Mouse (Mus musculus) G1E (cell line): ENCODE measurements around the gene Rps28. TPM values are rescaled to one million over a fixed set of nuclear protein-coding genes. Genes with fewer than 3 reads are reported as not detected.

Source experiments
- ATAC-seq: 2 replicates; pipeline ENCODE4 v1.8.0; 2016; ENCODE audit warnings: mild to moderate bottlenecking; ENCODE audit not compliant: insufficient number of reproducible peaks, poor library complexity, low FRiP score, severe bottlenecking; ENCODE audit errors: extremely low read depth
- DNase-seq: peaks from one replicate; pipeline ENCODE4 v3.0.0; 2012; ENCODE audit warnings: low spot score
- H3K27me3 ChIP-seq: 2 replicates; pipeline ENCODE4 v1.6.1; 2012; ENCODE audit warnings: mild to moderate bottlenecking, low read length, inconsistent platforms; ENCODE audit not compliant: insufficient read depth
- H3K36me3 ChIP-seq: replicated peaks from 2 replicates; pipeline ENCODE3; 2012; ENCODE audit warnings: mild to moderate bottlenecking, inconsistent platforms
- H3K4me1 ChIP-seq: 2 replicates; pipeline ENCODE4 v1.6.1; 2012; ENCODE audit warnings: low read depth, low read length, inconsistent platforms, mixed read lengths; ENCODE audit not compliant: insufficient read depth
- H3K4me3 ChIP-seq: 2 replicates; pipeline ENCODE4 v1.5.1; 2012; ENCODE audit warnings: low read depth, mild to moderate bottlenecking, inconsistent platforms, low read length, moderate library complexity, mixed read lengths
- H3K9me3 ChIP-seq: replicated peaks from 2 replicates; pipeline ENCODE4 v1.6.1; 2012; ENCODE audit warnings: inconsistent platforms
- CTCF ChIP-seq: IDR thresholded peaks from 2 replicates; pipeline ENCODE4 v1.5.1; 2012; ENCODE audit warnings: low read depth, low read length, inconsistent platforms, mixed read lengths
- GATA1 ChIP-seq: IDR thresholded peaks from 2 replicates; pipeline ENCODE4 v1.6.1; 2012; ENCODE audit warnings: borderline replicate concordance, low read length, inconsistent platforms, mixed read lengths
- GATA2 ChIP-seq: IDR thresholded peaks from 2 replicates; pipeline ENCODE4 v1.6.1; 2012; ENCODE audit warnings: low read depth, low read length, inconsistent platforms, borderline replicate concordance
- POLR2AphosphoS5 ChIP-seq: IDR thresholded peaks from 2 replicates; pipeline ENCODE4 v1.6.1; 2012; ENCODE audit warnings: low read depth, low read length, inconsistent platforms; ENCODE audit not compliant: insufficient replicate concordance
- TAL1 ChIP-seq: conservative IDR thresholded peaks from 2 replicates; pipeline ENCODE4 v1.6.1; 2012; ENCODE audit warnings: low read depth, low read length, inconsistent platforms, mixed read lengths
- polyA plus RNA-seq: library from polyadenylated mRNA; stranded (reverse); fragments of >175 nt; gene quantifications from 2 replicates; pipeline ENCODE4 v1.2.3, GENCODE M21; 2012
- total RNA-seq, 2 experiments: library from RNA; stranded (forward) in 1 of 2; stranded (reverse) in 1 of 2; fragments of 200-1000 nt in 1 of 2; fragments of >200 nt in 1 of 2; fragmentation: Nextera tagmentation in 1 of 2; gene quantifications; 2 replicates each; pipeline ENCODE4 v1.2.3; 2014 to 2017

Gene Rps28
- total and polyA plus RNA-seq, 3 experiments = 417 to 6,951 (median 3,098) TPM

DNA sequence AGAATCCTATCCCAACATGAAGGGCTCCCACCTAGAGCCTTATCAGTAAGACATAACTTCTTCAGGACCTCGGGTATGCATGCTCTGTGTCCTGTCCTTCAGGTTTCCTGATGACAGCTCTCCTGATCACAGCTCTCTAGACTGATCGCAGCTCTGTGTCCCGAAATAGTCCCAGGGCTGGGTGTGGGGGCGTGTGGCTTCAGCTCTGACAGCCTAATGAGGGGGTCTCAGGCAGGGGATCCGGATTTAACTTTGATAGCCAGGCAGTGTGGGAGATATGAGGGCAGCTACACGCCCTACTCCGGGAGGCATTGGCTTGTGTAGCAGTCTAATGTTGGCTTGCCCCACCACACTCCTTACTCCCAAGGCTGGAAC, 13.2 kb downstream of the Rps28 start:
- no peak for TF ChIP-seq CTCF
- TF ChIP-seq POLR2AphosphoS5 = no peak
- TF ChIP-seq GATA1 = no peak
- TF ChIP-seq TAL1 = no peak
- no peak for TF ChIP-seq GATA2
- Histone ChIP-seq H3K9me3 (no peaks in the 10 kb centered on the region), H3K4me3 (no peak overlapping the region), H3K36me3 (no peaks in the 10 kb centered on the region), H3K4me1 (peaks cover 9% of the 10 kb centered on the region), H3K27me3 (peaks cover 55% of the 10 kb centered on the region)
- DNase-seq (no peak), ATAC-seq (no peak)

DNA sequence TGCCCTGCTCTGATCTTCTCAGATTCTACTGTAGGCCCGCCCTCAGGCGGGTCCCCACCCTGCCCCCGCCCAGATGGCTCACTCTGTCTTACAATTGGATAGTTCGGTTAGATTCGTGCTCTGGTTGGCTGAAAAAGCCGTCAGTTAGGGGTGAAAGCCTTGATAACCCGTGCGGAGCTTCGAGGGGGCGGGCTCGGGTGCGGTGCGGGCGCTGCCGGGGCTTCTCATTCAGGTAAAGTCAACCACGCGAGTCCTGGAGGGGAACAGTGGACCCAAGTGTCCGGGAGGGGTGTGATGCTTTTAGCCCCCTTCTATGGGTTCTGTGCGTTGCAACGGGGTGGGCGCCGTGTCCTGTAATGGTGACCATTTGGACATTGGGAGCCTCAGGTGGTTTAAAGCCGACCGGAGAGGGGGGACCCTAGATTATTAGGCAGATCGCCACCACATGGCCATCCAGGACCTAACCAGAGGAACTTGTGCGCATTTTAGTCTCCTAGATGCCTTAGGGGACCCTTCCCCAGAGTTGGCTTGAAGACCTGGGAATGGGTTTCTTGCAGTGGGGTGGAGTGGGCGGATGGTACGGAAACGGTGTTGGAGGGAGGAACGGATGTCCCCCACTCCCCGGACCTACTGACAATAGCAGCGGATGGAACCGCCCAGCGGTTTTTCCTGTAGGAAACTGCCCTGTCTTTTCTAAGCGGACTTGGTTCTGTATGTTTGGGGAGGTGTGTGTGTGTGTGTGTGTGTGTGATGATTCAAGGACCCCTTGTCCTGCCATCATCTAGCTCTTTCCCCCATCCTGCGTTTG, 13.8 kb downstream of the Rps28 start, which contains the start of gene Kank3:
TSS of gene Kank3 (plus strand) at position 186 of the 808 bp plus-strand sequence.
- Histone ChIP-seq H3K27me3 (peaks cover 55% of the 10 kb centered on the region), H3K4me3 (peak within 1 kb of the TSS; percentile 49; the same call in 1 of the 2 replicates), H3K9me3 (no peaks in the 10 kb centered on the region), H3K36me3 (no peaks in the 10 kb centered on the region), H3K4me1 (peaks cover 9% of the 10 kb centered on the region)
- peak; percentile 57; the same call in 1 of the 2 replicates for ATAC-seq
- DNase-seq = peak; percentile 53
- TF ChIP-seq GATA2 = no peak
- TF ChIP-seq GATA1 = no peak

DNA sequence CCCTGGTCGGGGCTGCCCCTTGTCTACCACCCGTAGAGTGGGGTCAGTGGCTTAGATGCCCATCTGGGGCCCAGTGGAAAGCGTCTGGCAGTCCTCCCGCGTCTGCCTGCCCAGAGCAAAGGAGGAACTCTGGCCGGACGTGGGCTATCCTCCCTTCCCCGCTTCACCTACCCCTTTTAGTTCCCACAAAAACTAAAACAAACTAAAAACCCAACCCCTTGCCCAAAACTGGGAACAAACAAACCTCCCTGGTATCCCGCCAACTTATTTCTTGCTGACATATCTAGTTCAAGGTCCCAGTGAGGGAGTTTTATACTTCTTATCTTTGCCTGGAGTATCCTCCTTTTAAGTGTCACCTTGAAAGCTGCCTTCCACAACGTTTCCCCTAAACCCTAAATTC, 16.2 kb downstream of the Rps28 start:
- H3K9me3 ChIP-seq = no peaks in the 10 kb centered on the region
- H3K36me3 ChIP-seq = no peaks in the 10 kb centered on the region
- peaks cover 52% of the 10 kb centered on the region for H3K27me3 ChIP-seq
- ATAC-seq = no peak
- H3K4me1 ChIP-seq = peaks cover 14% of the 10 kb centered on the region
- no peak for DNase-seq
- H3K4me3 ChIP-seq = no peak overlapping the region
- TF ChIP-seq GATA2 (no peak), GATA1 (no peak), POLR2AphosphoS5 (no peak), TAL1 (no peak), CTCF (no peak)

DNA sequence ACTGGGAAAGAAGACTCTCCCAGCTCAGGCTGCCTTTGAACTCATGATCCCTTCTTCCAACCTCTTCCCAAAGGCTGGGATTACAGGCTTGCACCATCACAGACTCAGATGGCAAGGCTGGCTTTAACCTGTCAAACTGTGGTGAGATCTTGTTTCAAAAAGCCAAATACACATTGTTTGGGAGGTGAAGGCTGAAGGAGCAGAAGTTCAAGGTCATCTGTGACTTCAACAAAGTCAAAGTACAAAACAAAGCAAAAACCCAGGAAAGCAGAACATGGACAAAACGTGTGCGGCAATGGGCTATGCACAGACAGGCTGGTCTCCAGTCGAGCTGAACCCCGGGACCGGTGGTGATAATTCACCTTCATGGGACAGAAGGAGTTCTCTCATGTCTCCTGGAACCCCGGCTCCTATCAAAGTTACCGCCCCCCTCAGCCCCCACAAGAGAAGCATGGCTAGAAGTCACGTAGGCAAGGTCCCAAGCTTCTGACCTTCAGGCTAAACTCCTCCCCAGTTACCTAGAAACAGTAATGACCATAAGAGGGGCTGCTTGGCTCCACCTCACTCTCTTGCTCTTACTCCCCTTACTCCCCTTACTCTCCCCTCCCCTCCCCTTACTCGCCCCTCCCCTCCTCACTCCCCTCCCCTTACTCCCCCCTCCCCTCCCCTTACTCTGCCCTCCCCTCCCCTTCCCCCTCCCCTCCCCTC, 17.0 kb downstream of the Rps28 start:
- H3K4me1 ChIP-seq = peaks cover 14% of the 10 kb centered on the region
- no peak for DNase-seq
- no peak overlapping the region for H3K4me3 ChIP-seq
- no peaks in the 10 kb centered on the region for H3K9me3 ChIP-seq
- peaks cover 44% of the 10 kb centered on the region for H3K27me3 ChIP-seq
- no peak for TF ChIP-seq GATA2
- no peak for TF ChIP-seq POLR2AphosphoS5
- no peak for TF ChIP-seq GATA1
- no peak for TF ChIP-seq CTCF
- no peak for TF ChIP-seq TAL1
- no peak for ATAC-seq
- no peaks in the 10 kb centered on the region for H3K36me3 ChIP-seq

DNA sequence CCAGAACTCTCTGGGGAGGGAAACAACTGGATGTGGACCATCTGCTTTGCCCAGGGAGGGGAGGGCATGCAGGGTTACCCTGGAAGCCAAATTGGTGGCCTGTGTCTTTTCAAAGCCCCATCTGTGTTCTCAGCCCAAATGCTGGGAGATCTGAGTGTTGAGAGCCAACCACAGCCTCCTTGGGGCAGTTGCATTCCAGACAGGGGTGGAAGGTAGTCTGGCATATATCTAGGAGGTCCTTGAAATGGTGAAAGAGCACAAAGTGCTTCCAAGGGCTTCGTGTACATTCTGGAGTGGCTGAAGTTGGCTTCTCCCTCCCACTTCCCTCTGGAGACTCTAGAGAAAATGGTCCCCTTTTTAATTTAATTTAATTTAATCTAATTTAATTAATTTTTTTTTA, 19.6 kb downstream of the Rps28 start:
- H3K4me3 ChIP-seq = no peak overlapping the region

DNA sequence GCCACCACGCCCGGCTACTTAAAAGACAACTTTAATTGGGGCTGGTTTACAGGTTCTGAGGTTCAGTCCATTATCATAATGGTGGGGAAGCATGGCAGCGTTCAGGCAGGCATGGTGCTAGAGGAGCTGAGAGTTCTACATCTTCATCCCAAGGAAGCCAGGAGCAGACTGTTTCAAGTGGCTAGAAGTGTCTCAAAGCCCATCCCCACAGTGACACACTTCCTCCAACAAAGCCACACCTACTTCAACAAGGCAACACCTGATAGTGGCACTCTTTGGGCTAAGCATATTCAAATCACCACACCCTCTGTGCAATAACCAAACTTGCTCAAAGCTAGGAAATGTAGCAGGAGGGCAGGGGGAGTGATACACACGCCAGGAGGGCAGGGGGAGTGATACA, 20.2 kb downstream of the Rps28 start:
- H3K9me3 ChIP-seq = no peaks in the 10 kb centered on the region
- no peak for ATAC-seq
- DNase-seq = no peak
- H3K4me1 ChIP-seq = peaks cover 6% of the 10 kb centered on the region
- peaks cover 20% of the 10 kb centered on the region for H3K27me3 ChIP-seq
- no peak overlapping the region for H3K4me3 ChIP-seq
- H3K36me3 ChIP-seq = no peaks in the 10 kb centered on the region
- no peak for TF ChIP-seq CTCF
- TF ChIP-seq POLR2AphosphoS5 = no peak
- no peak for TF ChIP-seq GATA2
- TF ChIP-seq GATA1 = no peak
- TF ChIP-seq TAL1 = no peak

More for the DNA sequence above, 19.6 kb downstream of the Rps28 start:
- peaks cover 20% of the 10 kb centered on the region for H3K27me3 ChIP-seq
- no peaks in the 10 kb centered on the region for H3K9me3 ChIP-seq
- no peak for TF ChIP-seq GATA2
- no peaks in the 10 kb centered on the region for H3K36me3 ChIP-seq
- DNase-seq = no peak
- ATAC-seq = no peak
- H3K4me1 ChIP-seq = peaks cover 6% of the 10 kb centered on the region
